Mouse (Mus musculus): ENCODE measurements around the gene Arhgap32. TPM values are rescaled to one million over a fixed set of nuclear protein-coding genes. Genes with fewer than 3 reads are reported as not detected.

The Arhgap32 gene
- total RNA-seq, 2 experiments from 2014 or later: 41.0 to 43.9 TPM

GRCm38 (mm10) chr9:32207133-32207532, 91.2 kb downstream of the Arhgap32 start:
- DNase-seq: no peak

- DNase-seq: no peak
Measured at GRCm38 (mm10) chr9:32208071-32208470, 92.1 kb downstream of the Arhgap32 start.

- no peak for DNase-seq
Measured at GRCm38 (mm10) chr9:32216820-32217567, 101.1 kb downstream of the Arhgap32 start.

GRCm38 (mm10) chr9:32219400-32219799, 103.5 kb downstream of the Arhgap32 start:
- no peak for DNase-seq

GRCm38 (mm10) chr9:32222184-32222583, 106.2 kb downstream of the Arhgap32 start:
- DNase-seq: no peak

- DNase-seq: no peak
Measured at GRCm38 (mm10) chr9:32223739-32224529, 108.0 kb downstream of the Arhgap32 start.

GRCm38 (mm10) chr9:32224937-32225336, 109.0 kb downstream of the Arhgap32 start:
- no peak for DNase-seq

- no peak for DNase-seq
Measured at GRCm38 (mm10) chr9:32225584-32225983, 109.6 kb downstream of the Arhgap32 start.

- DNase-seq: no peak
Measured at GRCm38 (mm10) chr9:32227034-32227433, 111.1 kb downstream of the Arhgap32 start.

GRCm38 (mm10) chr9:32233593-32233992, 117.7 kb downstream of the Arhgap32 start:
- no peak for DNase-seq

GRCm38 (mm10) chr9:32234767-32235489, 119.0 kb downstream of the Arhgap32 start:
- DNase-seq: no peak

- no peak for DNase-seq
Measured at GRCm38 (mm10) chr9:32238899-32239298, 123.0 kb downstream of the Arhgap32 start.

- no peak for DNase-seq
Measured at GRCm38 (mm10) chr9:32239427-32239826, 123.5 kb downstream of the Arhgap32 start.

- no peak for DNase-seq
Measured at GRCm38 (mm10) chr9:32240449-32240848, 124.5 kb downstream of the Arhgap32 start.

- DNase-seq: no peak
Measured at GRCm38 (mm10) chr9:32241637-32242199, 125.8 kb downstream of the Arhgap32 start.

- no peak for DNase-seq
Measured at GRCm38 (mm10) chr9:32242921-32243617, 127.1 kb downstream of the Arhgap32 start.

GRCm38 (mm10) chr9:32245237-32245636, 129.3 kb downstream of the Arhgap32 start:
- DNase-seq: no peak

- no peak for DNase-seq
Measured at GRCm38 (mm10) chr9:32246123-32246716, 130.3 kb downstream of the Arhgap32 start.

GRCm38 (mm10) chr9:32250486-32250885, 134.6 kb downstream of the Arhgap32 start:
- DNase-seq: no peak

- no peak for DNase-seq
Measured at GRCm38 (mm10) chr9:32253721-32254120, 137.8 kb downstream of the Arhgap32 start.

- no peak for DNase-seq
Measured at GRCm38 (mm10) chr9:32257365-32257764, 141.4 kb downstream of the Arhgap32 start.

- no peak for DNase-seq
Measured at GRCm38 (mm10) chr9:32257882-32258281, 141.9 kb downstream of the Arhgap32 start.
